Mouse (Mus musculus) cerebral cortex, adult 2 months (tissue): Measurements from ENCODE around the gene Nrsn2.

Source experiments
- WGBS: fragments of 180-500 bp; shearing (Covaris S2); methylation state at CpG from one replicate; pipeline ENCODE4 v1.1.7; 2018; 5-methylcytosine and 5-hydroxymethylcytosine counted together

The Nrsn2 gene

DNA sequence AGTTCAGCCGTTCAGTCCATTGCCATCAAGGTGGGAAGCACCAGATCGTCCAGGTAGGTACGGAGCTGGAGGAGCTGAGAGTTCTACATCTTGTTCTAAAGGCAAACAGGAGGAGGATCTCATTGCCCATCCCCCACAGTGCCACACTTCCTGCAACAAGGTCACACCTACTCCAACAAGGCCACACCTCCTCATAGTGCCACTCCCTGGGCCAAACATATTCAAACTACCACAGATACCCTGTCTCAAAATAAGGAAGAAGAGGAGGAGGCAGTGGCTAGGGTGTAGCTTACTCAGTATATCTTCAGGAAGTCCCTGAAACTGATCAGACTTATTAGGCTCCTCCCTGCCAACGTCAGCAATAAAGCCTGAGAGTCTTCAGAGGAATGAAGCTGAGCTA, 7.8 kb upstream of the Nrsn2 start:
- 92% methylated on average over 4 of the region's 4 CpGs for WGBS

- 21% methylated on average over 21 of the region's 21 CpGs for WGBS
Observed at GRCm38 (mm10) chr2:152375652-152376344, 640 bp downstream of the Nrsn2 start.

DNA sequence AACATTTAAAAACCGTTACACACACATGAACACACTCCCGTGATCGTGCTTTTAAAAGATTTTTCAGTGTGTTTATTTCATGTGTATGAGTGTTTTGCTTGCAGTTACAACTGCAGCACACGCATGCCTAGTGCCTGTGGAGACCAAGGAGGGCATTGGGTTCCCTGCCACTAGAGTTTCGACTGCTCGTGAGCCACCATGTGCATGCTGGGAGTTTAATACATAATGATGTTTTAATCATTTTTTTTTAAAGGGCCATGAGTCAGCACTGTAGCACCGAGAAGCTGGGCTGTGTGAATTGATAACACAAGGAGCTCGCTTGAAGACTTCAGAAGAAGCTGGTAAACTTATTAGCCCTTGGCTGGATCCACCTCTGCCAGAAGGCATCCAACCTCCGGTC, 2.9 kb downstream of the Nrsn2 start:
- 77% methylated on average over 9 of the region's 9 CpGs for WGBS

GRCm38 (mm10) chr2:152372661-152373060, 3.8 kb downstream of the Nrsn2 start:
- WGBS, result 83% methylated on average over 4 of the region's 4 CpGs

GRCm38 (mm10) chr2:152372104-152372503, 4.3 kb downstream of the Nrsn2 start:
- WGBS, result 66% methylated on average over 7 of the region's 7 CpGs

DNA sequence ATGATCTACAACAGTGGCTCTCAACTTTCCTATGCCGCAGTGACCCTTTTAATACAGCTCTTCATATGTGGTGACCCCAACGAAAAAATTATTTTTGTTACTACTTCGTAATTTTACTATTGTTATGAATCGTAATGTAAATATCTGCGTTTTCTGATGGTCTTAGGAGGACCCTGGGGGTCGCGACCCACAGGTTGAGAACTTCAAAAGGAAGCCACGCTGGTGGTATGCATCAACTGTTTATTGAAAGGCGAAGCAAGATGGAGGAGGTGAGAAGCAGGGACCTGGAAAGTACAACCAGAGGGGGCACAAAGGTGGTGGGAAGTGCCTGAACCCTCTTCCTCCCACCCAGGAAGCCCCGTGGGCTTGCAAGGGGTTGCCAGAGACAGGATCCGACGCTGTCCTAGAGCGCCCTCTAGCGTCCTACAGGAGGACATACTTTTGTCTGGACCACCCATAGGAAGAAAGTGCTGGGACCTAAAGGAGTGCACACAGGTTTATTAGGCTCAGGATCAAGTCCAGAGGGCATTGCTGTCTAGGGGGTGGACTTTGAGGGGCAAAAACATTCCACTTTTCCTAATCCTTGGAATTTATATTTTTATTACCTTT, 7.8 kb downstream of the Nrsn2 start:
- WGBS, result 33% methylated on average over 14 of the region's 14 CpGs

GRCm38 (mm10) chr2:152367917-152368316, 8.5 kb downstream of the Nrsn2 start:
- WGBS, result 77% methylated on average over 5 of the region's 5 CpGs

DNA sequence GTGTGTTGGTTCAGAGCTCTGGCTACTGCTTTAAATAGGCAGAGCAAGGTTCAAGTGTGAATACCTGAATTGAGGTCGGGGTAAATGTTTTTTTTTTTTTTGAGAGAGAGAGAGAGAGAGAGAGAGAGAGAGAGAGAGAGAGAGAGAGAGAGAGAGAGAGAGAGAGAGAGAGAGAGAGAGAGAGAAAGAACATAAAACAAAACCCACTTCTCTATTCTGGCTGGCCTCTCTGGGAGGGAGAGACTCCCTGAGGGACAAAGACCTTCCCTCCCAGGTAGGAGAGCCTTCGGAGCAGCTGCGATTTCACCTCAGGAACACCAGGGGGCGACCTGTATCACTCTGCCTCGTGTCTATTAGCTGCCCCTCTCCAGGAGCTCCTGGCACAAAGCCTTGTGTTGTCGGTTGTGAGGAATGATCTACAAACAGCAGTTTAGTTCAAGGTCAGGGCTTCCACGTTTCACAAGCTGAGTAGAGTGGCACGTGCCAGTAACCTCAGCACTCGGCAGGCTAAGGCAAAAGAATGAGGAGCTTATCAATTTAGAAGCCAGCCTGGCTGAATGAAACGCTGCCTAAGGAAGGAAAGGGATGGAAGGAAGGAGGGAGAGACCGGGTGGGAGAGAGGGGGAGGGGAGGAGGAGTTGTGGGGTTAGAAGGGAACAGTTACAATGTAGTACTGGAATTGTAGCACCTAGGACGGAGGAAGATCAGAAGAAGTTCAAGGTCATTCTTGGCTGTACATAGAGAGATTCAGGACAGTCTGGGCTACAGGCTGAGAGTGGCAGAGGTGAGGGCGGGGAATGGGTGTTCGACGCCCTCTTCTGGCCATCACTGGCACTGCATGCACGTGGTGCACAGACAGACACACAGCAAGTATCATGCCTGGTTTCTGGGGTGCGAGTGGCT, 12.9 kb downstream of the Nrsn2 start:
- WGBS, result 9% methylated on average over 17 of the region's 17 CpGs

DNA sequence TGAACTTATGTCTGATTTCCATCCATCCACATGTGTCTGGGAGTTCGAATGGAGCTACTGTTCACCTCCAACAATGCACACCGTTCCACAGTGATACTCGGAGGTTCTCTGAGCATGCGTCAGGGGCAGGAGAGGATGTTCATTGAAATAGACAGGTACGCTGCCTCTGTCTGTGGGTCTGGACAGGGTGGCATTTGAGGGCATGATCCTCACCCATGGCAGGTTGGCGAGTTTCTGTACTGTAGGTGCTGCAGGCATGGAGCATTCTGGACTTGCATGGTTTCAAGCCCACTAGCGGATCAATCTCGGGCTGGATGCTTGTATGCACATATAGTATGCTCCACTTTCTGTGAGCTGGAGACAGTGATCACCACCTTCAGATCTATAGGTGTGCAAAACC, 15.2 kb downstream of the Nrsn2 start:
- WGBS, result 90% methylated on average over 8 of the region's 8 CpGs

DNA sequence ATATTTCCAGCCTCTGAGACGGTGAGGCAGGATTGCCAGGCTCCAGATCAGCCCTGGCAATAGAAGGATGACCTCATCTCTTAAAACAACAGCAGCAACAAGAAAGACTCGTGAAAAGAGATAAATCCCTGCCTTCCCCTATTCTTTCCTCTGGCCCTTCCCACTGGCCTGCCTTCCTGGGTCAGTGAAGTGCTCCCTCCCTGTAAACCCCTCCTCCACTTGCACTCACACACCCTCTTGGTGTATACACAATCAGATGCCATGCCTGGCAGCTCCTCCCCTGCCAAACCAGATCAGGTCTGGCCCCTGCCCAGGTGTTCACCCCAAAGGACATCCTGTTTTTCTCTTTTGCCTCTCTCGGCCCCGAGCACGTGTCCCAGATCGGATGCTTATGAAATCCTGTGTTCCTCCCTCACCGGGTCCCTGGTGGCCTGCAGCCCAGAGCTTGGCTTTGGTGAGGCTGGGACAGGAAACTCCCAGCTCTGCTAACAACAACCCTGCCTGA, 16.1 kb downstream of the Nrsn2 start:
- 60% methylated on average over 7 of the region's 7 CpGs for WGBS

- 85% methylated on average over 5 of the region's 5 CpGs for WGBS
Observed at GRCm38 (mm10) chr2:152359616-152360015, 16.8 kb downstream of the Nrsn2 start.

GRCm38 (mm10) chr2:152358977-152359376, 17.5 kb downstream of the Nrsn2 start:
- WGBS, result 84% methylated on average over 5 of the region's 5 CpGs

DNA sequence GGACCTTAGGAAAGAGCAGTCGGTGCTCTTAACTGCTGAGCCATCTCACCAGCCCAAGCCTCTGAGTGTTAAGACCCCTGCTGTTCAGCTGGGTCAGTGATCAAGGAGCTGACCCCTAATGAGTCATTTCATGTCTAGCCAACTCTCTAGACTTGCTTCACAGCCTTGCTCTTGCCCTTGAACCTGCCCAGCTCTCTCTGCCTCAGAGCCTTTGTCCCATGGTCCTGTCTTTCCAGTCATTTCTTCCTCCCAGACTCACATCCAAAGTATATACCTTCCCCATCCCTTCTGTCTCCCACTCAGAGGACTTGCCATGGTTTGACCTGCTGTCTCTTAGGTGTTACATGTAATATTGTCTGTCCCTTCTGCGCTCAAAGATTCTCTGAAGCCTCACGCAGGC, 19.2 kb downstream of the Nrsn2 start:
- 92% methylated on average over 3 of the region's 3 CpGs for WGBS

GRCm38 (mm10) chr2:152349842-152350540, 26.4 kb downstream of the Nrsn2 start:
- WGBS, result 84% methylated on average over 8 of the region's 8 CpGs

GRCm38 (mm10) chr2:152349205-152349604, 27.2 kb downstream of the Nrsn2 start:
- WGBS, result 90% methylated on average over 6 of the region's 6 CpGs

DNA sequence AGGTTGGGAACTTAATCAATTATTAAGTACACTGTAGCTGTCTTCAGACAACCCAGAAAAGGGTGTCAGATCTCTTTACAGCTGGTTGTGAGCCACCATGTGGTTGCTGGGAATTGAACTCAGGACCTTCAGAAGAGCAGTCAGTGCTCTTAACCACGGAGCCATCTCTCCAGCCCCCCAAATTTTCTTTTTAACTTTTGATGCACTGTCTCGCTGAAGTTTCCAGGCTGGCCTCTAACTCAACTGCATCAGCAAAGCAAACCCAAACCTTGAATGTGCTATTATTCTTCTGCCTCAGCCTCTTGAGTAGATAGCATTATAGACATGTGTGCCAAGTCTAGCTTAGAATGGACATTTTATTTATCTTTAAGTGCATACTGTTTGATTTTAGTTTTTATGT, 28.7 kb downstream of the Nrsn2 start:
- WGBS, result 84% methylated on average over 2 of the region's 2 CpGs

DNA sequence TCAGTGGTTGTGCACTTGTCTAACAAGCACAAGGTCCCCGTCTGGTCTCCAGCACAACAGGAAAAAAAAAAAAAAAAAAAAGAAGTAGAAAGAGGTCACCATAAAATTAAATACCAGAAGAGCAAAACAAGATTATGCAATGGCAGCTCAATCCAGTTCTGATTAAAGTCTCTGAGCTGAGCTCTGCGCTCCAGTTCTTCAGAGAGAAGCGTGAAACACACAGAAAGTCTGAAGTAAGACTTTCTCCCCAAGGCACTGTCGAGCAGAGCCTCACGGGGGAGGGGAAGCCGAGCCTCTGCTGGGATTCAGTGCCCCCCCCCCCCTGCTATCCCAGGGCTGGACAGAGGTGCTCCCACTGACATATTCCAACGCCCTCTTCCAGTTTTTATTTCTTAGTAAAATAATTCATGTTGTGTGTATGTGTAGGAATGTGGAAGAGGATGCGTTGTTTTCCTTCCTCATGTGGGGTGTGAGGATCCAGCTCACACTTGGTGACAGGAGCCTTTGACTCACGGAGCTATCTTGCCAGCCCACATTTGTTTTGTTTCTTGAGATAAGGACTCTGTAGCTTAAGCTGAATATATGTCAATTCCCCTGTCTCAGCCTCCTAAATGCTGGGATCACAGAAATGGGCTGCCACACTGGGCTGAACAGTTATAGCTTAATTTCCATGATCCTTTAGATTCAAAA, 29.5 kb downstream of the Nrsn2 start:
- 60% methylated on average over 9 of the region's 9 CpGs for WGBS

- whole genome bisulfite sequencing, result 85% methylated on average over 6 of the region's 6 CpGs
Observed at GRCm38 (mm10) chr2:152345393-152345792, 31.0 kb downstream of the Nrsn2 start.

- WGBS, result 90% methylated on average over 5 of the region's 5 CpGs
Observed at GRCm38 (mm10) chr2:152344909-152345308, 31.5 kb downstream of the Nrsn2 start.

DNA sequence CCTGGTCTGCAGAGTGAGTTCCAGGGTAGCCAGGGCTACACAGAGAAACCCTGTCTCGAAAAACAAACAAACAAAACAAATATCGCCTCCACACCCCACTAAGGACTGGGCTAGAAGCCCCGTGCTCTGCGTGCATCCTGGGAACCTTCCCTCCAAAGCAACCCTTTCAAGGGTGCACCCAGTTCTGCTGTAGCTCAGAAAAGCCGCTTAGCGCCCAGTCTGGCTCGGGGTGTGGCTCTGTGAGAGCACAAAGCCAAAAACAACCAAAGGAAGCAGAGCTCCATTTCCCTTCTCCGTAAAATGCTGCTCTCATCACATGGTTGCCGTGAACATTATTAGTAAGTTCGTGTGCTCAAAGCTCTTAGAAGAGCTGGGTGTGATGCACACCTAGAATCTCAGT, 32.1 kb downstream of the Nrsn2 start:
- WGBS, result 11% methylated on average over 10 of the region's 10 CpGs
